Mouse (Mus musculus): Measurements from ENCODE around the gene Gm44502. TPM values are rescaled to one million over a fixed set of nuclear protein-coding genes. Genes with fewer than 3 reads are reported as not detected.

Gene Gm44502
- total RNA-seq, 2 experiments from 2014 or later = 3.4 TPM; not detected in 1

DNA sequence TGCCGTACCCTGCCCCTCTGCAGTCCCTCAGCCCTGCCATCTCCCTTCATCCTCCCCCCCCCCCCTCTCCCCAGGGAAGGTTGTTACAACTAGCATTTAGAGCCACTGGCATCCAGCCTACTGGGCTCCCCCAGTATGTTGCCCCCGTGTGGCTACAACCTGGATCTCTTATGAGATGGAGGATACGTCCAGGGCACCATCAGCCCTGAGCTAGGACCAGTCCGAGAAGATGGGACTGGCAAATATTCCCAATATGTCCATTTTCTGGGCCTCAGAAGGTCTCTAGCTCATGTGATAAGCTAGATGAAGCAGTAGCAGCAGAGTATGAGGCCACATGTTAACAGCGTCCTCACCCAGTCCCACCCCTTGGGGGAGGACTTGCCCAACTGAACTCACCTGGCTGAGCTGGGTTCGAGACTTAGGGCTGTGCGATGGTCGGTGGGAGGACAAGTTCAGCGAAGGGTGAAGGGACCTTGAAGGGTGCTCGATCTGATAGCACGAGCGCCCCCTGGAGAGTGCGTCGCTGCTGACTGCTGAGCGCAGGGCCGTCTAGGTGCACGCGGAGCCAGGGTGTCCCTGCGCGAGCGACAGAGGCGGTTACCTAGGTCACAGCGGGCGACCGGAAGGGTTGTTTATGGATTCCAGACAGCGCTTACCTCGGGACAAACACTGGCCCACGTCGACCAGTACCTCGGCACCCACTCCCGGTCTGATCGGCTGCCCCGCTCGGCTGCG is 56.3 kb downstream of the Gm44502 start:
- peak; percentile 79 for ATAC-seq (replicated peaks; ENCODE audit: low FRiP score, poor library complexity, severe bottlenecking)

DNA sequence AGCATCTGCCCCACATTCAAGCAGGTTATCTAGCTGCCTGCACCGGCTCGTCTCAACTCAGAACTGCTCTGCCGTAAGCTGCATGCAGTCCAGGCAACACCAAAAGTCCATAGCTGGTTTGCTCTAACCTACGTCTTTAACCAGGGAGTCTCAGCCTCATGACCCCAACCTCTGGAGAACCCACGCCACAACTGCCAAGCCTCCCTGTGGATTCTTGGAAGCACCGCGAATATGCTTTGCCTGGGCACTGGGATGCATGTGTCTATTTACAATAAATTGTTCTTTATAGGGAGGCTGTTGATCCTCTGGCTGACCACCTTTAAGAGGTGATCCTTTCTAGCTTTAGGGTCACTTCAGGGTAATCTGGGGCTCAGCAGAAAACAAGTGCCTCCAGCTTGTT is 57.0 kb downstream of the Gm44502 start:
- no peak for ATAC-seq (replicated peaks; ENCODE audit: low FRiP score, poor library complexity, severe bottlenecking)

GRCm38 (mm10) chr15:89372068-89372467 is 57.4 kb downstream of the Gm44502 start:
- ATAC-seq (replicated peaks; ENCODE audit: low FRiP score, poor library complexity, severe bottlenecking) = no peak

Other genes starting within 250 kb of the Gm44502 start
- gene Plxnb2, start 248.9 kb downstream of the Gm44502 start, total RNA-seq (2015; ENCODE audit: low replicate concordance) = 7.2 and 9.2 TPM in 2 replicates
- 1.9 and 8.2 TPM in 2 replicates for gene Plxnb2, start 248.9 kb downstream of the Gm44502 start, total RNA-seq (2017; ENCODE audit: low replicate concordance)
- 1.7 TPM in 1 of 2 replicates, not detected in the other for gene Dennd6b, start 233.2 kb downstream of the Gm44502 start, total RNA-seq (2015; ENCODE audit: low replicate concordance)
- gene Dennd6b, start 233.2 kb downstream of the Gm44502 start, total RNA-seq (2017; ENCODE audit: low replicate concordance) = 0.76 and 1.5 TPM in 2 replicates
- 59.1 and 61.6 TPM in 2 replicates for gene Ppp6r2, start 218.1 kb downstream of the Gm44502 start, total RNA-seq (2015; ENCODE audit: low replicate concordance)
- gene Ppp6r2, start 218.1 kb downstream of the Gm44502 start, total RNA-seq (2017; ENCODE audit: low replicate concordance) = 55.4 and 79.1 TPM in 2 replicates
- 66.0 and 92.2 TPM in 2 replicates for gene Sbf1, start 114.4 kb downstream of the Gm44502 start, total RNA-seq (2015; ENCODE audit: low replicate concordance)
- gene Sbf1, start 114.4 kb downstream of the Gm44502 start, total RNA-seq (2017; ENCODE audit: low replicate concordance) = 93.9 and 115 TPM in 2 replicates
- gene Adm2, start 107.0 kb downstream of the Gm44502 start, total RNA-seq (2015; ENCODE audit: low replicate concordance) = not detected in 2 replicates
- gene Adm2, start 107.0 kb downstream of the Gm44502 start, total RNA-seq (2017; ENCODE audit: low replicate concordance) = not detected in 2 replicates
- not detected in 2 replicates for gene Miox, start 95.3 kb downstream of the Gm44502 start, total RNA-seq (2015; ENCODE audit: low replicate concordance)
- not detected in 2 replicates for gene Miox, start 95.3 kb downstream of the Gm44502 start, total RNA-seq (2017; ENCODE audit: low replicate concordance)
- 71.4 and 96.8 TPM in 2 replicates for gene Lmf2, start 74.0 kb downstream of the Gm44502 start, total RNA-seq (2015; ENCODE audit: low replicate concordance)
- 63.3 and 84.0 TPM in 2 replicates for gene Lmf2, start 74.0 kb downstream of the Gm44502 start, total RNA-seq (2017; ENCODE audit: low replicate concordance)
- 195 and 215 TPM in 2 replicates for gene Ncaph2, start 74.0 kb downstream of the Gm44502 start, total RNA-seq (2015; ENCODE audit: low replicate concordance)
- 221 and 330 TPM in 2 replicates for gene Ncaph2, start 74.0 kb downstream of the Gm44502 start, total RNA-seq (2017; ENCODE audit: low replicate concordance)
- 2.9 TPM in 1 of 2 replicates, not detected in the other for gene Sco2, start 55.9 kb downstream of the Gm44502 start, total RNA-seq (2015; ENCODE audit: low replicate concordance)
- gene Sco2, start 55.9 kb downstream of the Gm44502 start, total RNA-seq (2017; ENCODE audit: low replicate concordance) = 0.23 and 5.1 TPM in 2 replicates
- gene Tymp, start 52.7 kb downstream of the Gm44502 start, total RNA-seq (2015; ENCODE audit: low replicate concordance) = not detected in 2 replicates
- gene Tymp, start 52.7 kb downstream of the Gm44502 start, total RNA-seq (2017; ENCODE audit: low replicate concordance) = not detected in 2 replicates
- gene Odf3b, start 50.4 kb downstream of the Gm44502 start, total RNA-seq (2015; ENCODE audit: low replicate concordance) = not detected in 2 replicates
- not detected in 2 replicates for gene Odf3b, start 50.4 kb downstream of the Gm44502 start, total RNA-seq (2017; ENCODE audit: low replicate concordance)
- not detected in 2 replicates for gene Klhdc7b, start 44.8 kb downstream of the Gm44502 start, total RNA-seq (2015; ENCODE audit: low replicate concordance)
- not detected in 2 replicates for gene Klhdc7b, start 44.8 kb downstream of the Gm44502 start, total RNA-seq (2017; ENCODE audit: low replicate concordance)
- gene Syce3, start 19.2 kb downstream of the Gm44502 start, total RNA-seq (2015; ENCODE audit: low replicate concordance) = not detected in 2 replicates
- not detected in 2 replicates for gene Syce3, start 19.2 kb downstream of the Gm44502 start, total RNA-seq (2017; ENCODE audit: low replicate concordance)
- gene Cpt1b, start 3.8 kb downstream of the Gm44502 start, total RNA-seq (2015; ENCODE audit: low replicate concordance) = 6.1 TPM in 1 of 2 replicates, not detected in the other
- 3.1 TPM in 1 of 2 replicates, not detected in the other for gene Cpt1b, start 3.8 kb downstream of the Gm44502 start, total RNA-seq (2017; ENCODE audit: low replicate concordance)
- gene C730034F03Rik, start 107 bp downstream of the Gm44502 start, total RNA-seq (2015; ENCODE audit: low replicate concordance) = 2.5 and 7.2 TPM in 2 replicates
- 6.0 TPM in 1 of 2 replicates, not detected in the other for gene C730034F03Rik, start 107 bp downstream of the Gm44502 start, total RNA-seq (2017; ENCODE audit: low replicate concordance)
- 101 and 115 TPM in 2 replicates for gene Chkb, start 212 bp upstream of the Gm44502 start, total RNA-seq (2015; ENCODE audit: low replicate concordance)
- 44.9 and 46.9 TPM in 2 replicates for gene Chkb, start 212 bp upstream of the Gm44502 start, total RNA-seq (2017; ENCODE audit: low replicate concordance)
- gene Mapk8ip2, start 24.2 kb upstream of the Gm44502 start, total RNA-seq (2015; ENCODE audit: low replicate concordance) = not detected in 2 replicates
- gene Mapk8ip2, start 24.2 kb upstream of the Gm44502 start, total RNA-seq (2017; ENCODE audit: low replicate concordance) = not detected in 2 replicates
- gene Arsa, start 47.7 kb upstream of the Gm44502 start, total RNA-seq (2015; ENCODE audit: low replicate concordance) = 2.5 and 2.9 TPM in 2 replicates
- 2.1 and 3.7 TPM in 2 replicates for gene Arsa, start 47.7 kb upstream of the Gm44502 start, total RNA-seq (2017; ENCODE audit: low replicate concordance)
- 0.72 TPM in 1 of 2 replicates, not detected in the other for gene Shank3, start 69.9 kb upstream of the Gm44502 start, total RNA-seq (2015; ENCODE audit: low replicate concordance)
- 0.39 and 0.61 TPM in 2 replicates for gene Shank3, start 69.9 kb upstream of the Gm44502 start, total RNA-seq (2017; ENCODE audit: low replicate concordance)
- gene Acr, start 138.6 kb upstream of the Gm44502 start, total RNA-seq (2015; ENCODE audit: low replicate concordance) = not detected in 2 replicates
- gene Acr, start 138.6 kb upstream of the Gm44502 start, total RNA-seq (2017; ENCODE audit: low replicate concordance) = not detected in 2 replicates
- not detected in 2 replicates for gene Rabl2, start 162.2 kb upstream of the Gm44502 start, total RNA-seq (2015; ENCODE audit: low replicate concordance)
- 4.4 TPM in 1 of 2 replicates, not detected in the other for gene Rabl2, start 162.2 kb upstream of the Gm44502 start, total RNA-seq (2017; ENCODE audit: low replicate concordance)

All from erythroid progenitor cell, adult 5-6 weeks (primary cell).